Mouse (Mus musculus): ENCODE data around the gene Usp39. TPM values are rescaled to one million over a fixed set of nuclear protein-coding genes. Genes with fewer than 3 reads are reported as not detected.

Usp39 gene
- 91.6 and 100 TPM in 2 replicates for polyA plus RNA-seq (2014; fragmentation: Nextera tagmentation; extraction: Ambion mirVana)

- Histone ChIP-seq H3K4me2 (peak within 1 kb of the TSS; percentile 97), H3K27me3 (replicated peaks; ENCODE audit: control insufficient read depth, insufficient read depth, low read length) (no peaks in the 10 kb centered on the region), H3K36me3 (ENCODE audit: control insufficient read depth, insufficient read depth, low read length) (peaks cover 7% of the 10 kb centered on the region; the same call in 1 of the 2 replicates), H3K9ac (ENCODE audit: low read depth, low read length) (peak within 1 kb of the TSS; percentile 91), H3K27ac (ENCODE audit: low read depth, low read length) (peak within 1 kb of the TSS; percentile 70), H3K4me3 (ENCODE audit: low read depth, low read length) (peak within 1 kb of the TSS; percentile 95), H3K9me3 (ENCODE audit: control insufficient read depth, low read length) (no peaks in the 10 kb centered on the region), H3K4me1 (replicated peaks; ENCODE audit: control insufficient read depth, insufficient read depth, low read length) (peaks cover 29% of the 10 kb centered on the region)
- peak; percentile 75 for ATAC-seq (replicated peaks; ENCODE audit: low FRiP score)
- peak; percentile 86 for DNase-seq (ENCODE audit: low spot score)
- WGBS = under 1% methylated on average over 30 of the region's 30 CpGs
Measured at GRCm38 (mm10) chr6:72345074-72345567, at the start of gene Usp39. TSS of gene Usp39 (minus strand) at chr6:72345184.

GRCm38 (mm10) chr6:72392341-72392740 is 47.4 kb upstream of the Usp39 start:
- DNase-seq (ENCODE audit: low spot score) (no peak), ATAC-seq (replicated peaks; ENCODE audit: low FRiP score) (no peak)
- 93% methylated on average over 5 of the region's 5 CpGs for WGBS
- Histone ChIP-seq H3K9me3 (ENCODE audit: control insufficient read depth, low read length) (no peaks in the 10 kb centered on the region), H3K36me3 (ENCODE audit: control insufficient read depth, insufficient read depth, low read length) (no peaks in the 10 kb centered on the region; the same call in 1 of the 2 replicates), H3K27me3 (replicated peaks; ENCODE audit: control insufficient read depth, insufficient read depth, low read length) (no peaks in the 10 kb centered on the region), H3K4me1 (replicated peaks; ENCODE audit: control insufficient read depth, insufficient read depth, low read length) (peaks cover 23% of the 10 kb centered on the region), H3K4me2 (peak overlapping the region; percentile 69), H3K27ac (ENCODE audit: low read depth, low read length) (peak overlapping the region; percentile 28; the same call in 1 of the 2 replicates), H3K4me3 (ENCODE audit: low read depth, low read length) (no peak overlapping the region), H3K9ac (ENCODE audit: low read depth, low read length) (no peak overlapping the region)

- Histone ChIP-seq H3K9me3 (ENCODE audit: control insufficient read depth, low read length) (no peaks in the 10 kb centered on the region), H3K27ac (ENCODE audit: low read depth, low read length) (peak overlapping the region; percentile 100), H3K4me1 (replicated peaks; ENCODE audit: control insufficient read depth, insufficient read depth, low read length) (peaks cover 27% of the 10 kb centered on the region), H3K27me3 (replicated peaks; ENCODE audit: control insufficient read depth, insufficient read depth, low read length) (no peaks in the 10 kb centered on the region), H3K36me3 (ENCODE audit: control insufficient read depth, insufficient read depth, low read length) (no peaks in the 10 kb centered on the region; the same call in 1 of the 2 replicates), H3K4me2 (peak overlapping the region; percentile 69), H3K9ac (ENCODE audit: low read depth, low read length) (peak overlapping the region; percentile 88), H3K4me3 (ENCODE audit: low read depth, low read length) (peak overlapping the region; percentile 77)
- DNase-seq (ENCODE audit: low spot score) (peak; percentile 70), ATAC-seq (replicated peaks; ENCODE audit: low FRiP score) (peak; percentile 70)
- 6% methylated on average over 12 of the region's 12 CpGs for WGBS
Measured at GRCm38 (mm10) chr6:72390795-72391521, 46.0 kb upstream of the Usp39 start.

GRCm38 (mm10) chr6:72389941-72390771 is 45.2 kb upstream of the Usp39 start, which contains the start of gene Vamp8:
TSS of gene Vamp8 (minus strand) at chr6:72390703.
- H3K4me1 ChIP-seq (replicated peaks; ENCODE audit: control insufficient read depth, insufficient read depth, low read length) = peaks cover 35% of the 10 kb centered on the region
- H3K4me3 ChIP-seq (ENCODE audit: low read depth, low read length) = peak within 1 kb of the TSS; percentile 77
- peak within 1 kb of the TSS; percentile 69 for H3K4me2 ChIP-seq
- peak; percentile 34 for ATAC-seq (replicated peaks; ENCODE audit: low FRiP score)
- whole genome bisulfite sequencing = under 1% methylated on average over 33 of the region's 33 CpGs
- peak within 1 kb of the TSS; percentile 100 for H3K27ac ChIP-seq (ENCODE audit: low read depth, low read length)
- peaks cover 4% of the 10 kb centered on the region; the same call in 1 of the 2 replicates for H3K36me3 ChIP-seq (ENCODE audit: control insufficient read depth, insufficient read depth, low read length)
- peak; percentile 83 for DNase-seq (ENCODE audit: low spot score)
- no peaks in the 10 kb centered on the region for H3K27me3 ChIP-seq (replicated peaks; ENCODE audit: control insufficient read depth, insufficient read depth, low read length)
- H3K9ac ChIP-seq (ENCODE audit: low read depth, low read length) = peak within 1 kb of the TSS; percentile 88
- no peaks in the 10 kb centered on the region for H3K9me3 ChIP-seq (ENCODE audit: control insufficient read depth, low read length)

- ATAC-seq (replicated peaks; ENCODE audit: low FRiP score) (peak; percentile 91), DNase-seq (ENCODE audit: low spot score) (no peak)
- Histone ChIP-seq H3K9me3 (ENCODE audit: control insufficient read depth, low read length) (no peaks in the 10 kb centered on the region), H3K4me2 (peak overlapping the region; percentile 69), H3K4me3 (ENCODE audit: low read depth, low read length) (peak overlapping the region; percentile 77), H3K27ac (ENCODE audit: low read depth, low read length) (peak overlapping the region; percentile 100), H3K4me1 (replicated peaks; ENCODE audit: control insufficient read depth, insufficient read depth, low read length) (peaks cover 41% of the 10 kb centered on the region), H3K36me3 (ENCODE audit: control insufficient read depth, insufficient read depth, low read length) (peaks cover 7% of the 10 kb centered on the region; the same call in 1 of the 2 replicates), H3K27me3 (replicated peaks; ENCODE audit: control insufficient read depth, insufficient read depth, low read length) (no peaks in the 10 kb centered on the region), H3K9ac (ENCODE audit: low read depth, low read length) (peak overlapping the region; percentile 88)
- 8% methylated on average over 13 of the region's 13 CpGs for WGBS
Measured at GRCm38 (mm10) chr6:72389471-72389940, 44.5 kb upstream of the Usp39 start.

GRCm38 (mm10) chr6:72388791-72389329 is 43.9 kb upstream of the Usp39 start:
- DNase-seq (ENCODE audit: low spot score) = no peak
- Histone ChIP-seq H3K4me1 (replicated peaks; ENCODE audit: control insufficient read depth, insufficient read depth, low read length) (peaks cover 46% of the 10 kb centered on the region), H3K36me3 (ENCODE audit: control insufficient read depth, insufficient read depth, low read length) (peaks cover 7% of the 10 kb centered on the region; the same call in 1 of the 2 replicates), H3K4me3 (ENCODE audit: low read depth, low read length) (peak overlapping the region; percentile 77), H3K27me3 (replicated peaks; ENCODE audit: control insufficient read depth, insufficient read depth, low read length) (no peaks in the 10 kb centered on the region), H3K9me3 (ENCODE audit: control insufficient read depth, low read length) (no peaks in the 10 kb centered on the region), H3K4me2 (peak overlapping the region; percentile 69), H3K9ac (ENCODE audit: low read depth, low read length) (peak overlapping the region; percentile 88), H3K27ac (ENCODE audit: low read depth, low read length) (peak overlapping the region; percentile 100)
- WGBS = 59% methylated on average over 6 of the region's 6 CpGs
- ATAC-seq (replicated peaks; ENCODE audit: low FRiP score) = no peak

- peaks cover 7% of the 10 kb centered on the region; the same call in 1 of the 2 replicates for H3K36me3 ChIP-seq (ENCODE audit: control insufficient read depth, insufficient read depth, low read length)
- H3K9ac ChIP-seq (ENCODE audit: low read depth, low read length) = peak overlapping the region; percentile 88
- H3K27me3 ChIP-seq (replicated peaks; ENCODE audit: control insufficient read depth, insufficient read depth, low read length) = no peaks in the 10 kb centered on the region
- DNase-seq (ENCODE audit: low spot score) = no peak
- 64% methylated on average over 10 of the region's 10 CpGs for WGBS
- H3K4me2 ChIP-seq = peak overlapping the region; percentile 69
- H3K9me3 ChIP-seq (ENCODE audit: control insufficient read depth, low read length) = no peaks in the 10 kb centered on the region
- no peak for ATAC-seq (replicated peaks; ENCODE audit: low FRiP score)
- H3K27ac ChIP-seq (ENCODE audit: low read depth, low read length) = peak overlapping the region; percentile 100
- H3K4me3 ChIP-seq (ENCODE audit: low read depth, low read length) = peak overlapping the region; percentile 77
- peaks cover 51% of the 10 kb centered on the region for H3K4me1 ChIP-seq (replicated peaks; ENCODE audit: control insufficient read depth, insufficient read depth, low read length)
Measured at GRCm38 (mm10) chr6:72388266-72388665, 43.3 kb upstream of the Usp39 start.

GRCm38 (mm10) chr6:72387816-72388215 is 42.8 kb upstream of the Usp39 start:
- Histone ChIP-seq H3K27me3 (replicated peaks; ENCODE audit: control insufficient read depth, insufficient read depth, low read length) (no peaks in the 10 kb centered on the region), H3K4me3 (ENCODE audit: low read depth, low read length) (peak overlapping the region; percentile 77), H3K36me3 (ENCODE audit: control insufficient read depth, insufficient read depth, low read length) (peaks cover 7% of the 10 kb centered on the region; the same call in 1 of the 2 replicates), H3K9ac (ENCODE audit: low read depth, low read length) (peak overlapping the region; percentile 88), H3K4me2 (peak overlapping the region; percentile 69), H3K4me1 (replicated peaks; ENCODE audit: control insufficient read depth, insufficient read depth, low read length) (peaks cover 55% of the 10 kb centered on the region), H3K9me3 (ENCODE audit: control insufficient read depth, low read length) (no peaks in the 10 kb centered on the region), H3K27ac (ENCODE audit: low read depth, low read length) (peak overlapping the region; percentile 100)
- DNase-seq (ENCODE audit: low spot score) (no peak), ATAC-seq (replicated peaks; ENCODE audit: low FRiP score) (no peak)
- 86% methylated on average over 3 of the region's 3 CpGs for WGBS
